Mouse (Mus musculus) neural tube, embryonic 13.5 days (tissue): ENCODE data around the gene Cdh15. TPM values are rescaled to one million over a fixed set of nuclear protein-coding genes. Genes with fewer than 3 reads are reported as not detected.
A peak's percentile ranks its signal among the peaks of the same experiment; 100 is the strongest.

Experiments
- ATAC-seq: fragments of 200-750 bp; cut with Nextera tagmentation; 2 replicates; pipeline ENCODE4 v1.8.0; 2017; ENCODE audit warnings: low read depth, mild to moderate bottlenecking, moderate TSS enrichment, moderate library complexity
- H3K27ac ChIP-seq: fragments of 300-500 bp; sonication (generic); replicated peaks from 2 replicates; pipeline ENCODE4 v1.5.1; 2015; ENCODE audit warnings: moderate library complexity, mild to moderate bottlenecking, inconsistent platforms
- H3K27me3 ChIP-seq: fragments of 300-500 bp; sonication (generic); 2 replicates; pipeline ENCODE4 v1.6.1; 2015; ENCODE audit warnings: mild to moderate bottlenecking, inconsistent platforms
- H3K36me3 ChIP-seq: fragments of 300-500 bp; sonication (generic); 2 replicates; pipeline ENCODE4 v1.6.1; 2015; ENCODE audit warnings: mild to moderate bottlenecking, inconsistent platforms
- H3K4me1 ChIP-seq: fragments of 300-500 bp; sonication (generic); replicated peaks from 2 replicates; pipeline ENCODE4 v1.6.1; 2015; ENCODE audit warnings: inconsistent platforms
- H3K4me2 ChIP-seq: fragments of 300-500 bp; sonication (generic); 2 replicates; pipeline ENCODE4 v1.6.1; 2015; ENCODE audit warnings: inconsistent platforms, mild to moderate bottlenecking, moderate library complexity
- H3K4me3 ChIP-seq: fragments of 300-500 bp; sonication (generic); 2 replicates; pipeline ENCODE4 v1.5.1; 2015; ENCODE audit warnings: mild to moderate bottlenecking, inconsistent platforms
- H3K9ac ChIP-seq: fragments of 300-500 bp; sonication (generic); 2 replicates; pipeline ENCODE4 v1.6.1; 2015; ENCODE audit warnings: moderate library complexity, mild to moderate bottlenecking, inconsistent platforms
- H3K9me3 ChIP-seq: fragments of 300-500 bp; sonication (generic); 2 replicates; pipeline ENCODE4 v1.6.1; 2016; ENCODE audit warnings: inconsistent platforms
- WGBS: fragments of 180-500 bp; shearing (Covaris S2); methylation state at CpG from one replicate; pipeline ENCODE4 v1.1.7; 2015; 5-methylcytosine and 5-hydroxymethylcytosine counted together
- polyA plus RNA-seq: library from polyadenylated mRNA; unstranded; fragments of >200 nt; fragmentation: Nextera tagmentation; extraction: Ambion mirVana; gene quantifications from 2 replicates; pipeline ENCODE4 v1.2.1, GENCODE M21; 2015

Cdh15 gene
- polyA plus RNA-seq, 1 experiment from 2014 or later = 2.7 TPM

GRCm38 (mm10) chr8:122866231-122866630 lies 18.5 kb downstream of the Cdh15 start:
- Histone ChIP-seq H3K36me3 (no peaks in the 10 kb centered on the region), H3K9me3 (peaks cover 15% of the 10 kb centered on the region; the same call in 1 of the 2 replicates), H3K4me1 (peaks cover 18% of the 10 kb centered on the region), H3K4me3 (no peak overlapping the region), H3K27ac (no peak overlapping the region), H3K4me2 (no peak overlapping the region), H3K27me3 (no peaks in the 10 kb centered on the region), H3K9ac (no peak overlapping the region)
- WGBS = 85% methylated on average over 8 of the region's 8 CpGs
- no peak for ATAC-seq

DNA sequence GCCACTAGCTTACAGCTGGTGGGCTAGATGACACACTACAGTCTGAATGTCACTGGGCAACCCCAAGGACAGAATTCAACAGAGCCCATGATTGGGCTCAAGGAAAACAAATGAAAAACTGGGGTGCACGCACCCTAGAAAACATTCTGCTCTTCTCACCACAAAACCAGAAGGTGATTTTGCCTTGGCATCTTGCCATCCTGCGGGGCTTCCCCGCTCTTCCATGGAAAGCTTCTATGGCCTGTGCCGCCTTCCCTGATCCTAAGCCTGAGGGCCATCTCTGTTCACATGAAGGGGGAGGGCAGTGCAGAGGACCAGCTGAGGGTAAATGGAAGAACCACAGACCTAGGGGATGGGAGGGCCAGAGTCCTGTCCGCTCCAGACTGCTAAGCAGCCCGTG lies 20.2 kb downstream of the Cdh15 start:
- WGBS = 80% methylated on average over 6 of the region's 6 CpGs
- no peak for ATAC-seq

DNA sequence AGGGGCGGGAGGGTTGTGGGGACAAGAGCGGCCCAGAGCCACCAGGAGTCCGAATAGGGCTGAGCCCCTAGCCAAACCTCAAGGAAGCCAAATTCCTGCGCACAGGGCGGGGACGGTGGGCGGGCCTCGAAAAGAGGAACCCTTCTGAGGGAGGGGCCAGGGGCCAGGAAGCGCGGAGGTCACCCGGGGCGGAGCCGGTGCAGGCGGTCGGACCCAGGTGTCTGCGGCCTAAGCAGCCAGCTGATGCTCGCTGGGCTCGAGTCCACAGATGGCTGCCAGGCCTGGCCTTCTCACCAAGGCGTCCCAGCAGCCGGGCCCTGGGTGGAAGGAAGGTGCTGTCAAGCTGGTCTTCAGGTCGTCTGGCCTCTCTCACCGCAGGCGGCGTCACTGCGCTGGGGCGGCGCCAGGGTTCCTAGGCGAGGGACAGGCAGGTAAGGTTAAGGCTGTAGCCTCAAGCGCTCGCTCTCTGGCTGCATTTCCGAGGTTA lies 22.7 kb downstream of the Cdh15 start:
- Histone ChIP-seq H3K9ac (no peak overlapping the region), H3K36me3 (no peaks in the 10 kb centered on the region), H3K9me3 (peaks cover 4% of the 10 kb centered on the region; the same call in 1 of the 2 replicates), H3K27me3 (no peaks in the 10 kb centered on the region), H3K4me2 (peak overlapping the region; percentile 20), H3K4me3 (no peak overlapping the region), H3K27ac (no peak overlapping the region), H3K4me1 (peaks cover 6% of the 10 kb centered on the region; the same call in 1 of the 2 replicates)
- ATAC-seq = no peak
- 14% methylated on average over 31 of the region's 31 CpGs for WGBS

More for the DNA sequence above, 20.2 kb downstream of the Cdh15 start:
- H3K4me3 ChIP-seq = no peak overlapping the region
- no peak overlapping the region for H3K27ac ChIP-seq
- no peak overlapping the region for H3K9ac ChIP-seq
- no peak overlapping the region for H3K4me2 ChIP-seq
- no peaks in the 10 kb centered on the region for H3K27me3 ChIP-seq
- no peaks in the 10 kb centered on the region for H3K36me3 ChIP-seq
- peaks cover 15% of the 10 kb centered on the region; the same call in 1 of the 2 replicates for H3K9me3 ChIP-seq
- H3K4me1 ChIP-seq = peaks cover 18% of the 10 kb centered on the region

- peaks cover 6% of the 10 kb centered on the region; the same call in 1 of the 2 replicates for H3K4me1 ChIP-seq
These were observed 23.9 kb downstream of the Cdh15 start for GRCm38 (mm10) chr8:122871663-122872062.

GRCm38 (mm10) chr8:122873171-122873570 lies 25.4 kb downstream of the Cdh15 start:
- Histone ChIP-seq H3K9ac (no peak overlapping the region), H3K36me3 (no peaks in the 10 kb centered on the region), H3K27ac (no peak overlapping the region), H3K4me3 (no peak overlapping the region), H3K9me3 (no peaks in the 10 kb centered on the region), H3K27me3 (no peaks in the 10 kb centered on the region), H3K4me2 (no peak overlapping the region), H3K4me1 (peaks cover 6% of the 10 kb centered on the region; the same call in 1 of the 2 replicates)
- no peak for ATAC-seq
- WGBS = 31% methylated on average over 6 of the region's 6 CpGs

More at GRCm38 (mm10) chr8:122871663-122872062, 23.9 kb downstream of the Cdh15 start:
- Histone ChIP-seq H3K36me3 (no peaks in the 10 kb centered on the region), H3K27ac (no peak overlapping the region), H3K27me3 (no peaks in the 10 kb centered on the region), H3K4me2 (no peak overlapping the region), H3K9ac (no peak overlapping the region), H3K4me3 (no peak overlapping the region), H3K9me3 (no peaks in the 10 kb centered on the region)
- no peak for ATAC-seq
- 76% methylated on average over 9 of the region's 9 CpGs for WGBS

DNA sequence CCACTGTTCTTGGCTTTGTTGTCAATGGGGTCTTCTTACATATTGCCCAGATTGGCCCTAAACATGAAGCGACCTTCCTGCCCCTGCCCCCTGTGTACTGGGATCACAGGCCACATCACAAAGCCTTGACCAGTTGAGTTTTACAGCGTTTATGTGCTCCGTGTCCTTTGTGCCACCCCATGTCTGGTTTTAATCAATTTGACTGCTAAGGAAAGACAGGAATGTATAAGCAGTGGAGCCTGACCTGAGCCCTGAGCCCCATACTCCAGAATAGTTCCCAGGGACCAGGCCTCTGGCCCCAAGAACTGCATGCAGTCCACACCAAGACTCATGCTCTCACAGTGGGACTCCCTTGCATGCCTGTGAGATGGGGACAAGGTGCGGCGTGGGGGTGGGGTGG lies 27.4 kb downstream of the Cdh15 start:
- no peak overlapping the region for H3K4me2 ChIP-seq
- H3K9ac ChIP-seq = no peak overlapping the region
- no peaks in the 10 kb centered on the region for H3K36me3 ChIP-seq
- ATAC-seq = no peak
- no peaks in the 10 kb centered on the region for H3K9me3 ChIP-seq
- no peaks in the 10 kb centered on the region for H3K27me3 ChIP-seq
- peaks cover 5% of the 10 kb centered on the region; the same call in 1 of the 2 replicates for H3K4me1 ChIP-seq
- 67% methylated on average over 5 of the region's 5 CpGs for WGBS
- H3K27ac ChIP-seq = no peak overlapping the region
- H3K4me3 ChIP-seq = no peak overlapping the region

DNA sequence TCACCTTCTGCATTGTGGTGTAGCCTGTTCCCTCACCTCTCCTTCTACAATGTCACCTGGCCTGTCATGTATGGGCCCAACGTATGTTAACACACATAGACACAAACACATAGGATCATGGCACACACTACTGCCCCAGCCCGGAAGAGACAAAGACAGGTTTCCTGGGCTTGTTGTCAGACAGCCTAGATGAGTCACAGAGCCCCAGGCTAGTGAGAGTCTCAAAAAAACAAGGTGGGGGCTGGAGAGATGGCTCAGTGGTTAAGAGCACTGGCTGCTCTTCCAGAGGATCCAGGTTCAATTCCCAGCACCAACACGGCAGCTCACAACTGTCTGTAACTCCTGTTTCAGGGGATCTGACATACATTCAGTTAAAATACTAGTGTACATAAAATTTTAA lies 30.5 kb downstream of the Cdh15 start:
- H3K36me3 ChIP-seq = peaks cover 17% of the 10 kb centered on the region
- no peak overlapping the region for H3K9ac ChIP-seq
- H3K27ac ChIP-seq = no peak overlapping the region
- no peak overlapping the region for H3K4me2 ChIP-seq
- H3K27me3 ChIP-seq = no peaks in the 10 kb centered on the region
- no peak for ATAC-seq
- H3K4me1 ChIP-seq = no peaks in the 10 kb centered on the region; the same call in 1 of the 2 replicates
- 90% methylated on average over 3 of the region's 3 CpGs for WGBS
- no peaks in the 10 kb centered on the region for H3K9me3 ChIP-seq
- no peak overlapping the region for H3K4me3 ChIP-seq

DNA sequence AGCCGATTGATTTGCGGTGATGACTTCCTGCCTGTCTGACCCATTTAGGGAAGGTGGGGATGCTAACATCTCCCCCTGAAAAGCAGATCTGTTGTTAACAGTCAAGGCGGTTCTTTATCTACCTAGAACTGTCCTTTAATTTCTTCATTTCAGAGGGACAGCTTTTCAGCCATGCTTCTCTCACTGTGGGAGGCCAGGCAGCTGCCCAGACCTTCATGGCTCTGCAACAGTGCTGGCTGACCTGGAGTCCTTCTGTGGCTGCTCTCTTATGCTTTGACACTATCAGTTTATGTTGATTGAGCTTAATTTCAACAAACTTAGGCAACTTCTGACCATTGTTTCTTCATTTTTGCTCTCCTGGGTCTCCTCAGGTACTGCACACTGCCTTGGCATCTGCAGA lies 32.5 kb downstream of the Cdh15 start:
- Histone ChIP-seq H3K4me1 (no peaks in the 10 kb centered on the region; the same call in 1 of the 2 replicates), H3K4me2 (no peak overlapping the region), H3K27me3 (no peaks in the 10 kb centered on the region), H3K9ac (no peak overlapping the region), H3K27ac (no peak overlapping the region), H3K36me3 (peaks cover 37% of the 10 kb centered on the region), H3K4me3 (no peak overlapping the region), H3K9me3 (no peaks in the 10 kb centered on the region)
- no peak for ATAC-seq
- 34% methylated on average over 3 of the region's 3 CpGs for WGBS

DNA sequence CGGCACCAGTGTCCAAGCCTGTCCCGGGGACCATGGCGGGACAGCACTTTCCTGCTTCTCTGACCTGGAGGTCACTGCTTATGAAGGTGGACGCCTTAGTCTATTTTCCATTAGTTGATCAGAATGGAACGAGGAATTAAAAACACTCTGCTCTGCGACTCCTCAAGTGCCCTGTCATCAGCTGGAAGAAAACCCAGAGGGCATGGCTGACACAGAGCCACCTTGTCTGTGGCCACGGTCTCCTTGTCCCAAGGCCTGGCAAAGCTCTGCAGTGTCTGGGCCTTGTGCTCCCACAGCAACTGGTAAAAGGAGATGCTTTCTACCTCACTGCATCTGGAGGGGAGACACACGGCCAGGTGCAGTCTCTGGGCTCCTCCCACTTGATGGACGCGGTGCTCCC lies 35.9 kb downstream of the Cdh15 start:
- Histone ChIP-seq H3K4me3 (no peak overlapping the region), H3K4me2 (no peak overlapping the region), H3K27ac (no peak overlapping the region), H3K4me1 (no peaks in the 10 kb centered on the region; the same call in 1 of the 2 replicates), H3K36me3 (peaks cover 71% of the 10 kb centered on the region), H3K9me3 (no peaks in the 10 kb centered on the region), H3K27me3 (no peaks in the 10 kb centered on the region), H3K9ac (no peak overlapping the region)
- no peak for ATAC-seq
- WGBS = 91% methylated on average over 10 of the region's 10 CpGs

DNA sequence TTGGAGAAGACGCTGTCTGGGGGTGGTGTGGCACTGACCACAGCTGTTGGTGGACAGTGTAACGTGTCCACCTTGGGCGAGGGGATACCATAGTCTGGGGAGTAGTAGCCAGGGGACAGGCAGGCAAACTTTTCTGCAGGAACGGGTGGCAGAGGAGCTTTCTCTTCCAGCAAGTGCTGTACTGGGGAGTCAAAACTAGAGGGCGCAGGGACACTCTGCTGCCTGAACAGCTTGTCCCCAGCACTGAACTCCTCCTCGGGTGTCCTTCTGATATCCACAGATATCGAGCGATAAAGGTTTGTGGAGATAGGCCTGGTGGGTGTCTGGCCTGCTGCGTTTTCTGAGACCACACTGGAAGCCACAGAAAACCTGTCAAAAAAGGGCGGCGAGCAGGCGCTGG lies 43.7 kb downstream of the Cdh15 start:
- 86% methylated on average over 12 of the region's 12 CpGs for WGBS
- Histone ChIP-seq H3K9ac (no peak overlapping the region), H3K4me3 (no peak overlapping the region), H3K27me3 (no peaks in the 10 kb centered on the region), H3K36me3 (peaks cover 97% of the 10 kb centered on the region), H3K9me3 (no peaks in the 10 kb centered on the region), H3K4me1 (no peaks in the 10 kb centered on the region), H3K4me2 (no peak overlapping the region), H3K27ac (no peak overlapping the region)
- ATAC-seq = no peak

DNA sequence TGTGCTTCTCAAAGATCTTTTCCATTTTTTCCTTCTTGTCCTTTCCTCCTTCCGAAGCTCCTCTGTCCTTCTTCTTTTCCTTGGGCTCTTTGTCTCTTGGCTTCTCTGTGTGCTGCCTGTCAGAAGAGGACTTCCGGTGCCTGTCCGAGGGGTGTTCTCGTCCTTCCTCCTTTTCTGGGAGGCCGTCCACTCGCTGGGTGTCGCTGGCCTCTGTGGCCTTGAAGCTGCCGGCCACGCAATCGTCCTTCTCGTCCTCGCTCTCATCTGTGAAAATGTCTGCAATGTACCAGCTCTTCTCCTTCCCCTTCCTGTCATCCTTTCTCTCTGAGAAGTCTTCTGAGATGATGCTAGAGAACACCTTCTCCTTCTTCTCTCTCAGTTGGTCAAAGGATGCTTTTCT lies 45.7 kb downstream of the Cdh15 start:
- 0 out of 2 replicates have a peak overlapping the region, but pooled peaks have one; percentile 8 for H3K9ac ChIP-seq
- H3K27ac ChIP-seq = no peak overlapping the region
- H3K36me3 ChIP-seq = peaks cover 97% of the 10 kb centered on the region
- no peaks in the 10 kb centered on the region for H3K4me1 ChIP-seq
- 95% methylated on average over 12 of the region's 12 CpGs for WGBS
- H3K4me2 ChIP-seq = no peak overlapping the region
- no peak for ATAC-seq
- H3K27me3 ChIP-seq = no peaks in the 10 kb centered on the region
- H3K4me3 ChIP-seq = no peak overlapping the region
- no peaks in the 10 kb centered on the region for H3K9me3 ChIP-seq

DNA sequence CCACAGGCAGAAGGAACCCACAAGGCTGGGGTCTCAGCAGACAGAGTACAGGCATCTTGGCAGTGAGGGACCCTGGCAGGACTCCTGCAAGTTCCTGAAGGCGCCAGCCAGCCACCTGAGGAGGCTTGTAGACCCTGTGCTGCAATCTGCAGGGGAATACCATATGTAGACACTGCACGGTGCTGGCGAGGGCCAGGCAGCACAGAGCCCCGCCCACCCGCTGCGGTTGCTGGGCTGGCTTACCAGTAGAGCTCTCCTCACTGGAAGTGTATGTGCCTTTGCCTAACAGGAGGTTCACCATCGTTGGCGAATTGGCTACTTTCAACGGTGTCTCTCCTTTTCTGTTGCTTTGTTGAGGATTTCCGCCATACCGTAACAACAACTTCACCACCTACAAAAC lies 48.6 kb downstream of the Cdh15 start:
- ATAC-seq = no peak
- Histone ChIP-seq H3K9ac (no peak overlapping the region), H3K27ac (no peak overlapping the region), H3K4me3 (no peak overlapping the region), H3K27me3 (no peaks in the 10 kb centered on the region), H3K4me1 (no peaks in the 10 kb centered on the region), H3K4me2 (no peak overlapping the region), H3K36me3 (peaks cover 85% of the 10 kb centered on the region), H3K9me3 (no peaks in the 10 kb centered on the region)
- WGBS = 95% methylated on average over 11 of the region's 11 CpGs

DNA sequence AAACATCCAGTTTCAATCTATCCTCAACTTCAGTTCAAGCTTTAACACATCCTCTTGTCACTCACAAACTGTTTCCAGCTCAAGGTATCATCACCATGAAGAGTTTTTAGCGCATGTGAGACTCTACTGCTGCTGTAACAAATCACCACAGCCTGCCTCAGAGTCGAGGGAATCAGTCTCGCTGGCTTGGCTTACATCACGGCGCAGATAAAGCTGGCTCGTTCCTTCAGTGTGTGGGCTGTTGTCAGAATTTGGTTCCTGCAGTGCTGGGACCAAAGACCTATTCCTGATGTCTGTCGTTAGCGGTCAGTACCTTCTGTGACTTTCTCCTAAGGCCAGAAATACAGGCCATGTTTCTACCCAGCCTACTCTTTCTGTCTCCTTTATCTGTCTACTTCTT lies 49.4 kb downstream of the Cdh15 start:
- H3K27ac ChIP-seq = no peak overlapping the region
- no peaks in the 10 kb centered on the region for H3K4me1 ChIP-seq
- H3K4me3 ChIP-seq = no peak overlapping the region
- 94% methylated on average over 8 of the region's 8 CpGs for WGBS
- H3K9me3 ChIP-seq = no peaks in the 10 kb centered on the region
- H3K4me2 ChIP-seq = no peak overlapping the region
- no peak for ATAC-seq
- H3K9ac ChIP-seq = no peak overlapping the region
- peaks cover 76% of the 10 kb centered on the region for H3K36me3 ChIP-seq
- no peaks in the 10 kb centered on the region for H3K27me3 ChIP-seq
